Mouse (Mus musculus) sigmoid colon, adult 10 weeks (tissue): ENCODE results near the gene Prkg2. TPM values are rescaled to one million over a fixed set of nuclear protein-coding genes. Genes with fewer than 3 reads are reported as not detected.

Experiments
- polyA plus RNA-seq: library from polyadenylated mRNA; stranded (reverse); fragments of 350-450 nt; fragmentation: Illumina TruSeq; extraction: RNeasy Lipid Tissue Mini Kit (QIAGEN cat#74804); gene quantifications from one replicate; pipeline ENCODE4 v1.2.3, GENCODE M21; 2014; ENCODE audit warnings: low read depth, low replicate concordance

The Prkg2 gene
- 10.9 TPM for polyA plus RNA-seq

GRCm38 (mm10) chr5:99036596-99037441 is at the start of gene Prkg2:
Gene Prkg2, minus strand, starts transcription at chr5:99037351.

Other genes starting within 250 kb of the Prkg2 start
- 43.0 TPM for gene Bmp3, start 182.9 kb downstream of the Prkg2 start, polyA plus RNA-seq